28 mouse cellular contexts compared by ENCODE assay signal in the genomic region with DNA sequence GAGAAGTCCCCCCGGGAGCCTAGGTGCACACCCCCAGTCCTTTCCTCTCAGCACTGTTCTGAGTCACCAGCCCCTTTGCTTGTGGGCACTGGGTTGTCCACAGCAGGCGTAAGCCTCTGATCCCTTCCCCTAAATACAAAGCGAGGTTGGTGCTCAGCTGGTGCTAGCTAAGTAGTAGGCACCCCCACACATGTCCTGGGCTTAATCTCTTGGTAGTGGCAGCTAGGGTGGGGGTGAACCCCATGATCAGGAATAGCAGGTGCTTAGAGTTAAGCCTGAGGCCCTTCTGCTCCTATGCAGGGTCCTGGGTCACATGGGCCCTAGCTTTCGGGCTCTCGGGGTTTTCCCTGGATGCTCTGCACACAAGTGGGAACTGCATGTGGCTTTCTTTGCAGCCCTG. TPM values are rescaled to one million over a fixed set of nuclear protein-coding genes. Genes with fewer than 3 reads are reported as not detected.
A peak's percentile ranks its signal among the peaks of the same experiment; 100 is the strongest.
DNase-seq lines count a peak whose midpoint lies in the region; ATAC-seq and TF ChIP-seq lines count a peak whose summit lies in the region.
"Had no signal": no experiment of that assay in that cellular context is flagged by ENCODE, and none has a peak within 500 bp of the region (broad histone marks: within the 10 kb centered on the region; RNA-seq: fewer than 3 reads in every experiment).

No protein-coding gene starts in this region.

- no peak for DNase-seq in forebrain, embryonic 10.5 days (ENCODE audit: extremely low spot score, low spot score)
- DNase-seq in forebrain, postnatal 0 days: no peak
- peak; percentile 8 for DNase-seq in liver, adult 2 months (ENCODE audit: extremely low read depth, low read depth, low spot score)
- DNase-seq in liver: no peak
- DNase-seq in retina, adult 2 months (ENCODE audit: low read depth, low spot score): peak; percentile 84
- DNase-seq in retina, embryonic 14.5 days (ENCODE audit: low spot score): no peak
- DNase-seq: adrenal gland, adult 8-10 months; adrenal gland, postnatal 14 days; adrenal gland, postnatal 36 days; B cell, adult 2 months; cerebellum, adult 11-12 months; cerebellum, adult 2 months; cerebellum, adult 9-11 months; cerebellum, postnatal 14 days; cerebellum, postnatal 36 days; embryo, embryonic 11 days had no signal

- no peaks in the 10 kb centered on the region for H3K9me3 ChIP-seq in forebrain, embryonic 10.5 days
- H3K9me3 ChIP-seq in forebrain, postnatal 0 days (ENCODE audit: low read length): no peaks in the 10 kb centered on the region
- H3K9me3 ChIP-seq: embryonic facial prominence, embryonic 13.5 days; embryonic facial prominence, embryonic 15.5 days; forebrain, embryonic 13.5 days; forebrain, embryonic 15.5 days; G1E had no signal

- TF ChIP-seq POLR2A in liver, adult 2 months (IDR thresholded peaks at IDR 0.05; ENCODE audit: extremely low read depth, insufficient read depth, low read length): no peak

- peaks cover 12% of the 10 kb centered on the region for H3K4me1 ChIP-seq in forebrain, embryonic 10.5 days
- H3K4me1 ChIP-seq in forebrain, postnatal 0 days (ENCODE audit: insufficient read depth): no peaks in the 10 kb centered on the region
- peaks cover 46% of the 10 kb centered on the region for H3K4me1 ChIP-seq in liver, adult 2 months (ENCODE audit: control insufficient read depth, insufficient read depth, low read length)
- H3K4me1 ChIP-seq: embryonic facial prominence, embryonic 15.5 days had no signal

- H3K9ac ChIP-seq in forebrain, postnatal 0 days: no peak overlapping the region
- no peak overlapping the region for H3K9ac ChIP-seq in liver, adult 2 months (ENCODE audit: low read depth, low read length)
- H3K9ac ChIP-seq: embryonic facial prominence, embryonic 13.5 days; embryonic facial prominence, embryonic 15.5 days; forebrain, embryonic 13.5 days; forebrain, embryonic 15.5 days had no signal

- no peaks in the 10 kb centered on the region for H3K79me2 ChIP-seq in liver, adult 2 months (ENCODE audit: control insufficient read depth, insufficient read depth, low read length)

- no peak overlapping the region for H3K4me3 ChIP-seq in forebrain, embryonic 10.5 days
- no peak overlapping the region for H3K4me3 ChIP-seq in forebrain, postnatal 0 days (ENCODE audit: low read depth, low read length)
- H3K4me3 ChIP-seq in liver, adult 2 months (ENCODE audit: insufficient read depth, low read depth, low read length): no peak overlapping the region
- H3K4me3 ChIP-seq: embryonic facial prominence, embryonic 13.5 days; embryonic facial prominence, embryonic 15.5 days; erythroblast, embryonic 14.5 days; forebrain, embryonic 13.5 days; forebrain, embryonic 15.5 days had no signal

- WGBS in forebrain, embryonic 10.5 days: 92% methylated on average over 5 of the region's 5 CpGs
- WGBS in forebrain, postnatal 0 days: 89% methylated on average over 5 of the region's 5 CpGs
- 84% methylated on average over 5 of the region's 5 CpGs for WGBS in liver, adult 2 months

- 0 out of 2 replicates have a peak, but pooled peaks cover 5% of the 10 kb centered on the region for H3K36me3 ChIP-seq in forebrain, embryonic 10.5 days (replicated peaks)
- no peaks in the 10 kb centered on the region for H3K36me3 ChIP-seq in forebrain, postnatal 0 days (ENCODE audit: insufficient read depth)
- H3K36me3 ChIP-seq in liver, adult 2 months (ENCODE audit: control insufficient read depth, insufficient read depth, low read length): peaks cover 48% of the 10 kb centered on the region
- H3K36me3 ChIP-seq: embryonic facial prominence, embryonic 13.5 days; embryonic facial prominence, embryonic 15.5 days; forebrain, embryonic 15.5 days; G1E had no signal

- TF ChIP-seq CTCF in forebrain, postnatal 0 days (IDR thresholded peaks at IDR 0.05; ENCODE audit: low read depth): no peak
- no peak for TF ChIP-seq CTCF in liver, adult 2 months (IDR thresholded peaks at IDR 0.05; ENCODE audit: low read depth, low read length)

- H3K4me2 ChIP-seq in forebrain, postnatal 0 days (ENCODE audit: low read depth): no peak overlapping the region
- H3K4me2 ChIP-seq: embryonic facial prominence, embryonic 13.5 days; embryonic facial prominence, embryonic 15.5 days; forebrain, embryonic 13.5 days; forebrain, embryonic 15.5 days had no signal

- no peaks in the 10 kb centered on the region for H3K27me3 ChIP-seq in forebrain, embryonic 10.5 days (ENCODE audit: poor library complexity, severe bottlenecking)
- H3K27me3 ChIP-seq in forebrain, postnatal 0 days (ENCODE audit: insufficient read depth, low read length): no peaks in the 10 kb centered on the region
- no peaks in the 10 kb centered on the region for H3K27me3 ChIP-seq in liver, adult 2 months (ENCODE audit: control insufficient read depth, insufficient read depth, low read length)
- H3K27me3 ChIP-seq: embryonic facial prominence, embryonic 13.5 days; embryonic facial prominence, embryonic 15.5 days; forebrain, embryonic 13.5 days; forebrain, embryonic 15.5 days; Patski had no signal

- no peak for ATAC-seq in forebrain, postnatal 0 days
- ATAC-seq: activated CD4-positive, CD25-positive, alpha-beta regulatory T cell, adult 4 months; CD4-positive, CD25-positive, alpha-beta regulatory T cell, adult 4 months; forebrain, embryonic 13.5 days; forebrain, embryonic 15.5 days; Patski had no signal

- 0 out of 2 replicates have a peak overlapping the region, but pooled peaks have one; percentile 20 for H3K27ac ChIP-seq in forebrain, embryonic 10.5 days
- H3K27ac ChIP-seq in forebrain, postnatal 0 days (ENCODE audit: low read depth, low read length): no peak overlapping the region
- H3K27ac ChIP-seq in liver, adult 2 months (replicated peaks; ENCODE audit: insufficient read depth, low read depth, low read length): peak overlapping the region; percentile 32
- H3K27ac ChIP-seq: embryonic facial prominence, embryonic 13.5 days; embryonic facial prominence, embryonic 15.5 days; forebrain, embryonic 13.5 days; forebrain, embryonic 15.5 days had no signal

RNA-seq across cellular contexts. Expression of a gene that starts 12.2 kb away (rescaled TPM):
- polyA plus RNA-seq in forebrain, embryonic 10.5 days (2016; fragmentation: Nextera tagmentation; extraction: Ambion mirVana): 8.8 and 9.0 TPM in 2 replicates
- 43.5 and 60.9 TPM in 2 replicates for total RNA-seq in forebrain, postnatal 0 days (2014; rRNA removed)
- polyA plus RNA-seq in forebrain, postnatal 0 days (2015; fragmentation: Nextera tagmentation; extraction: Ambion mirVana): 38.7 and 39.8 TPM in 2 replicates
- 982 and 1,378 TPM in 2 replicates for total RNA-seq in liver, adult 2 months (2014; rRNA removed)
- 3,567 and 4,585 TPM in 2 replicates for polyA plus RNA-seq in liver, adult 2 months (2012; rRNA removed)
- total RNA-seq: common myeloid progenitor, adult 5-6 weeks had no signal
- polyA plus RNA-seq: activated CD4-positive, CD25-positive, alpha-beta regulatory T cell, adult 4 months; CD4-positive, CD25-positive, alpha-beta regulatory T cell, adult 4 months; G1E had no signal

RNA-seq across cellular contexts. Expression of a gene that starts 22.0 kb away (rescaled TPM):
- 526 and 533 TPM in 2 replicates for polyA plus RNA-seq in forebrain, embryonic 10.5 days (2016; fragmentation: Nextera tagmentation; extraction: Ambion mirVana)
- total RNA-seq in forebrain, postnatal 0 days (2014; rRNA removed): 200 and 223 TPM in 2 replicates
- 267 and 287 TPM in 2 replicates for polyA plus RNA-seq in forebrain, postnatal 0 days (2015; fragmentation: Nextera tagmentation; extraction: Ambion mirVana)
- 31.6 and 44.8 TPM in 2 replicates for total RNA-seq in liver, adult 2 months (2014; rRNA removed)
- 117 and 122 TPM in 2 replicates for polyA plus RNA-seq in liver, adult 2 months (2012; rRNA removed)

RNA-seq across cellular contexts. Expression of a gene that starts 22.4 kb away (rescaled TPM):
- polyA plus RNA-seq in forebrain, embryonic 10.5 days (2016; fragmentation: Nextera tagmentation; extraction: Ambion mirVana): 3.9 and 4.1 TPM in 2 replicates
- total RNA-seq in forebrain, postnatal 0 days (2014; rRNA removed): 0.24 TPM in 1 of 2 replicates, not detected in the other
- polyA plus RNA-seq in forebrain, postnatal 0 days (2015; fragmentation: Nextera tagmentation; extraction: Ambion mirVana): 0.73 and 1.8 TPM in 2 replicates
- 3.2 and 6.3 TPM in 2 replicates for total RNA-seq in liver, adult 2 months (2014; rRNA removed)
- polyA plus RNA-seq in liver, adult 2 months (2012; rRNA removed): 5.5 and 7.1 TPM in 2 replicates
- total RNA-seq: adrenal gland, postnatal 36 days; CH12.LX; common myeloid progenitor, adult 5-6 weeks had no signal
- polyA plus RNA-seq: embryonic facial prominence, embryonic 11.5 days; erythroblast, embryonic 14.5 days; G1E had no signal

RNA-seq across cellular contexts. Expression of a gene that starts 48.1 kb away (rescaled TPM):
- 1.4 and 2.0 TPM in 2 replicates for polyA plus RNA-seq in forebrain, embryonic 10.5 days (2016; fragmentation: Nextera tagmentation; extraction: Ambion mirVana)
- total RNA-seq in forebrain, postnatal 0 days (2014; rRNA removed): 6.5 and 6.6 TPM in 2 replicates
- 3.9 and 4.4 TPM in 2 replicates for polyA plus RNA-seq in forebrain, postnatal 0 days (2015; fragmentation: Nextera tagmentation; extraction: Ambion mirVana)
- total RNA-seq in liver, adult 2 months (2014; rRNA removed): 0.13 and 0.37 TPM in 2 replicates
- 0.68 and 0.83 TPM in 2 replicates for polyA plus RNA-seq in liver, adult 2 months (2012; rRNA removed)
- total RNA-seq: common myeloid progenitor, adult 5-6 weeks had no signal
- polyA plus RNA-seq: activated CD4-positive, CD25-positive, alpha-beta regulatory T cell, adult 4 months; CD4-positive, CD25-positive, alpha-beta regulatory T cell, adult 4 months; erythroblast, embryonic 14.5 days; G1E had no signal

RNA-seq across cellular contexts. Expression of a gene that starts 53.1 kb away (rescaled TPM):
- polyA plus RNA-seq in forebrain, embryonic 10.5 days (2016; fragmentation: Nextera tagmentation; extraction: Ambion mirVana): 10.0 and 11.2 TPM in 2 replicates
- total RNA-seq in forebrain, postnatal 0 days (2014; rRNA removed): 56.6 and 61.4 TPM in 2 replicates
- 7.1 and 7.8 TPM in 2 replicates for polyA plus RNA-seq in forebrain, postnatal 0 days (2015; fragmentation: Nextera tagmentation; extraction: Ambion mirVana)
- 3.5 and 4.6 TPM in 2 replicates for total RNA-seq in liver, adult 2 months (2014; rRNA removed)
- polyA plus RNA-seq in liver, adult 2 months (2012; rRNA removed): 6.7 and 8.9 TPM in 2 replicates
- polyA plus RNA-seq: activated CD4-positive, CD25-positive, alpha-beta regulatory T cell, adult 4 months; CD4-positive, CD25-positive, alpha-beta regulatory T cell, adult 4 months; erythroblast, embryonic 14.5 days had no signal

Comparison
In these comparisons a context has a peak if more than half of its experiments do, and no peak if none do; other contexts are left out.
1. DNase-seq: peak in liver, adult 2 months (single experiment) and retina, adult 2 months (single experiment); none in forebrain, embryonic 10.5 days (single experiment), forebrain, postnatal 0 days (single experiment), liver (single experiment) and retina, embryonic 14.5 days (single experiment).
2. RNA of a gene that starts 12.2 kb away (polyA plus RNA-seq): 3,567 to 4,585 TPM in liver, adult 2 months; 38.7 to 39.8 TPM in forebrain, postnatal 0 days and 8.8 to 9.0 TPM in forebrain, embryonic 10.5 days; every median in the first group is over 10 times any median in the second.